Mouse (Mus musculus): ENCODE data around the gene Rasgef1b.

DNA sequence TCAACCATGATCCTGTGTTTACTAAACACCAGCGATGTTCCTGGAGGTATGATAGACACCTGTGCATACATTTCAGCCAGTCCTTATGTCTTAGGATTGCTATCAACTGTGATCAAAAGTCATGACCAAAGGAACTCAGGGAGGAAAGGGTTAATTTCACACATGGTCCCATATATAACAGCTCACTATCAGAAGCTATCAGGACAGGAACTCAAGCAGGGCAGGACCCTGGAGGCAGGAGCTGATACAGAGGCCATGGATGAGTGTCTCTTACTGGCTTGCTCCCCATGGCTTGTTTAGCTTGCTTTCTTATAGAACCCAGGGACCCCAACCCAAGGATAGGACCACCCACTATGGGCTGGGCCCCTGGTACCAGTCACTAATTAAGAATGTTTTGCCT is 95.3 kb downstream of the Rasgef1b start:
- TF ChIP-seq CTCF (IDR thresholded peaks at IDR 0.05; ENCODE audit: low read depth, low read length) (no peak), POLR2A (IDR thresholded peaks at IDR 0.05; ENCODE audit: extremely low read depth, insufficient read depth, low read length) (no peak)

All from liver, adult 2 months (tissue).